Mouse (Mus musculus): Measurements from ENCODE around the gene Vmn1r11. TPM values are rescaled to one million over a fixed set of nuclear protein-coding genes. Genes with fewer than 3 reads are reported as not detected.

Gene Vmn1r11
- polyA plus RNA-seq (2014; fragmentation: Nextera tagmentation; extraction: Ambion mirVana) = not detected in 2 replicates

- no peaks in the 10 kb centered on the region for H3K27me3 ChIP-seq (ENCODE audit: control insufficient read depth, insufficient read depth, low read length)
- no peaks in the 10 kb centered on the region for H3K9me3 ChIP-seq (ENCODE audit: control insufficient read depth, low read length)
- no peaks in the 10 kb centered on the region for H3K4me1 ChIP-seq (ENCODE audit: control insufficient read depth, insufficient read depth, low read length)
- H3K4me2 ChIP-seq = no peak within 1 kb of the TSS
- DNase-seq (ENCODE audit: low spot score, missing footprints) = no peak
- ATAC-seq (ENCODE audit: low FRiP score) = no peak
- no peak within 1 kb of the TSS for H3K9ac ChIP-seq (ENCODE audit: low read length)
- no peak within 1 kb of the TSS for H3K4me3 ChIP-seq (ENCODE audit: low read depth, low read length)
- H3K27ac ChIP-seq (ENCODE audit: low read depth, low read length) = no peak within 1 kb of the TSS
- no peaks in the 10 kb centered on the region for H3K36me3 ChIP-seq (ENCODE audit: control insufficient read depth, insufficient read depth, low read length)
- 72% methylated on average over 1 of the region's 1 CpGs for WGBS
These were observed at the start of gene Vmn1r11 for GRCm38 (mm10) chr6:57133155-57133554. Gene Vmn1r11, plus strand, starts transcription at chr6:57133455.

- no peaks in the 10 kb centered on the region for H3K36me3 ChIP-seq (ENCODE audit: control insufficient read depth, insufficient read depth, low read length)
- H3K4me1 ChIP-seq (ENCODE audit: control insufficient read depth, insufficient read depth, low read length) = no peaks in the 10 kb centered on the region
- no peaks in the 10 kb centered on the region for H3K27me3 ChIP-seq (ENCODE audit: control insufficient read depth, insufficient read depth, low read length)
- no peak overlapping the region for H3K9ac ChIP-seq (ENCODE audit: low read length)
- no peak for DNase-seq (ENCODE audit: low spot score, missing footprints)
- H3K4me3 ChIP-seq (ENCODE audit: low read depth, low read length) = no peak overlapping the region
- no peaks in the 10 kb centered on the region for H3K9me3 ChIP-seq (ENCODE audit: control insufficient read depth, low read length)
- no peak for ATAC-seq (ENCODE audit: low FRiP score)
- WGBS = 55% methylated on average over 1 of the region's 1 CpGs
- H3K4me2 ChIP-seq = no peak overlapping the region
- H3K27ac ChIP-seq (ENCODE audit: low read depth, low read length) = no peak overlapping the region
These were observed 26.9 kb upstream of the Vmn1r11 start for GRCm38 (mm10) chr6:57106358-57106757.

- no peaks in the 10 kb centered on the region for H3K36me3 ChIP-seq (ENCODE audit: control insufficient read depth, insufficient read depth, low read length)
- no peak within 1 kb of the TSS for H3K27ac ChIP-seq (ENCODE audit: low read depth, low read length)
- H3K4me2 ChIP-seq = no peak within 1 kb of the TSS
- no peak within 1 kb of the TSS for H3K9ac ChIP-seq (ENCODE audit: low read length)
- WGBS = 80% methylated on average over 3 of the region's 3 CpGs
- ATAC-seq (ENCODE audit: low FRiP score) = no peak
- DNase-seq (ENCODE audit: low spot score, missing footprints) = no peak
- H3K9me3 ChIP-seq (ENCODE audit: control insufficient read depth, low read length) = no peaks in the 10 kb centered on the region
- H3K27me3 ChIP-seq (ENCODE audit: control insufficient read depth, insufficient read depth, low read length) = no peaks in the 10 kb centered on the region
- no peaks in the 10 kb centered on the region for H3K4me1 ChIP-seq (ENCODE audit: control insufficient read depth, insufficient read depth, low read length)
- no peak within 1 kb of the TSS for H3K4me3 ChIP-seq (ENCODE audit: low read depth, low read length)
These were observed 24.1 kb upstream of the Vmn1r11 start, which contains the start of gene Vmn1r10 for GRCm38 (mm10) chr6:57109154-57109553. Gene Vmn1r10, plus strand, starts transcription at chr6:57109454.

DNA sequence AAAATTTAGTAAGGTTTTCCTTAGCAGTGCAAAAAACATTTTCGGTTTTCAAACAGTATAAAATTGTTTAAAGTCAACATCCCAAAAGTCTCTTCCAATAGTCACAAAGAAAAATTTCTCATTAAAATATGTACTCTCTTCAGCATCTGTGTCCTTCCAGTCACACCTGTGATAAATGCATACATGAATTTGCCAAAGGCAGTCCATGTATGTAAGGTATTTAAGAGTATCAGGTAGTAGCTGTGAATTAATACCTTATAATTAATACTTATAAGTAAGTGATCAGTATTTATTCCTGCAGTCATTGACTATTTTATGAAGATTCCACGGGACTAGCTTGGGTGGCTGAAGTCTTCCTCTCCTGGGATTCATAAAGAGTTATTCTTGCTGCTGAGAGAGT, 23.4 kb downstream of the Vmn1r11 start, which contains the start of gene Vmn1r12:
Gene Vmn1r12 (plus strand): TSS at position 301 of the 400 bp plus-strand sequence.
- no peak within 1 kb of the TSS for H3K4me2 ChIP-seq
- H3K27ac ChIP-seq (ENCODE audit: low read depth, low read length) = no peak within 1 kb of the TSS
- no peaks in the 10 kb centered on the region for H3K27me3 ChIP-seq (ENCODE audit: control insufficient read depth, insufficient read depth, low read length)
- 83% methylated on average over 2 of the region's 2 CpGs for WGBS
- no peaks in the 10 kb centered on the region for H3K4me1 ChIP-seq (ENCODE audit: control insufficient read depth, insufficient read depth, low read length)
- DNase-seq (ENCODE audit: low spot score, missing footprints) = no peak
- H3K9ac ChIP-seq (ENCODE audit: low read length) = no peak within 1 kb of the TSS
- no peak within 1 kb of the TSS for H3K4me3 ChIP-seq (ENCODE audit: low read depth, low read length)
- ATAC-seq (ENCODE audit: low FRiP score) = no peak
- no peaks in the 10 kb centered on the region for H3K9me3 ChIP-seq (ENCODE audit: control insufficient read depth, low read length)
- no peaks in the 10 kb centered on the region for H3K36me3 ChIP-seq (ENCODE audit: control insufficient read depth, insufficient read depth, low read length)

Other genes with a start within 250 kb of the Vmn1r11 start
- 91.1 and 103 TPM in 2 replicates for gene Nt5c3, start 209.5 kb upstream of the Vmn1r11 start, polyA plus RNA-seq (2014; fragmentation: Nextera tagmentation; extraction: Ambion mirVana)
- gene Vmn1r4, start 209.4 kb upstream of the Vmn1r11 start, polyA plus RNA-seq (2014; fragmentation: Nextera tagmentation; extraction: Ambion mirVana) = 0.51 and 0.61 TPM in 2 replicates
- not detected in 2 replicates for gene Vmn1r5, start 163.2 kb upstream of the Vmn1r11 start, polyA plus RNA-seq (2014; fragmentation: Nextera tagmentation; extraction: Ambion mirVana)
- gene Vmn1r6, start 136.2 kb upstream of the Vmn1r11 start, polyA plus RNA-seq (2014; fragmentation: Nextera tagmentation; extraction: Ambion mirVana) = not detected in 2 replicates
- gene Vmn1r7, start 108.1 kb upstream of the Vmn1r11 start, polyA plus RNA-seq (2014; fragmentation: Nextera tagmentation; extraction: Ambion mirVana) = not detected in 2 replicates
- gene Vmn1r8, start 101.2 kb upstream of the Vmn1r11 start, polyA plus RNA-seq (2014; fragmentation: Nextera tagmentation; extraction: Ambion mirVana) = not detected in 2 replicates
- gene Vmn1r9, start 66.7 kb upstream of the Vmn1r11 start, polyA plus RNA-seq (2014; fragmentation: Nextera tagmentation; extraction: Ambion mirVana) = not detected in 2 replicates
- not detected in 2 replicates for gene Vmn1r10, start 24.0 kb upstream of the Vmn1r11 start, polyA plus RNA-seq (2014; fragmentation: Nextera tagmentation; extraction: Ambion mirVana)
- gene Vmn1r12, start 23.5 kb downstream of the Vmn1r11 start, polyA plus RNA-seq (2014; fragmentation: Nextera tagmentation; extraction: Ambion mirVana) = not detected in 2 replicates
- gene Vmn1r13, start 69.8 kb downstream of the Vmn1r11 start, polyA plus RNA-seq (2014; fragmentation: Nextera tagmentation; extraction: Ambion mirVana) = not detected in 2 replicates
- gene Vmn1r14, start 98.2 kb downstream of the Vmn1r11 start, polyA plus RNA-seq (2014; fragmentation: Nextera tagmentation; extraction: Ambion mirVana) = not detected in 2 replicates
- gene Vmn1r15, start 124.5 kb downstream of the Vmn1r11 start, polyA plus RNA-seq (2014; fragmentation: Nextera tagmentation; extraction: Ambion mirVana) = not detected in 2 replicates
- not detected in 2 replicates for gene Vmn1r16, start 196.0 kb downstream of the Vmn1r11 start, polyA plus RNA-seq (2014; fragmentation: Nextera tagmentation; extraction: Ambion mirVana)
- not detected in 2 replicates for gene Vmn1r17, start 230.3 kb downstream of the Vmn1r11 start, polyA plus RNA-seq (2014; fragmentation: Nextera tagmentation; extraction: Ambion mirVana)

Data from midbrain, embryonic 11.5 days (tissue).